Mouse (Mus musculus) CD4-positive, CD25-positive, alpha-beta regulatory T cell, adult 2 months (primary cell): ENCODE data around the gene Phf3.
A peak's percentile ranks its signal among the peaks of the same experiment; 100 is the strongest.
"Not testable (repeated sequence)": the region's sequence is repeated elsewhere in the genome, so short reads cannot be mapped to it uniquely, and the experiment has no call there.

ENCODE experiments used
- DNase-seq: peaks from one replicate; pipeline ENCODE4 v3.0.0-alpha.2; 2012; ENCODE audit warnings: low read depth, low spot score

Phf3 gene

GRCm38 (mm10) chr1:30873541-30874260 lies at the start of gene Phf3:
TSS of gene Phf3 (minus strand) at chr1:30873921.
- peak; percentile 96 for DNase-seq

GRCm38 (mm10) chr1:30922237-30922636 lies 48.5 kb upstream of the Phf3 start:
- no peak for DNase-seq

- peak; percentile 38 for DNase-seq
These were observed 47.5 kb upstream of the Phf3 start for GRCm38 (mm10) chr1:30921252-30921651.

- DNase-seq = peak; percentile 74
These were observed 47.0 kb upstream of the Phf3 start for GRCm38 (mm10) chr1:30920620-30921177.

- DNase-seq = no peak
These were observed 36.5 kb upstream of the Phf3 start for GRCm38 (mm10) chr1:30910172-30910571.

- DNase-seq = no peak
These were observed 35.1 kb upstream of the Phf3 start for GRCm38 (mm10) chr1:30908797-30909196.

- no peak for DNase-seq
These were observed 29.9 kb upstream of the Phf3 start for GRCm38 (mm10) chr1:30903480-30904218.

- no peak for DNase-seq
These were observed 25.0 kb upstream of the Phf3 start for GRCm38 (mm10) chr1:30898691-30899090.

GRCm38 (mm10) chr1:30895366-30895765 lies 21.6 kb upstream of the Phf3 start:
- not testable (repeated sequence) for DNase-seq

- DNase-seq = not testable (repeated sequence)
These were observed 10.1 kb upstream of the Phf3 start for GRCm38 (mm10) chr1:30883806-30884205.

- no peak for DNase-seq
These were observed 2.0 kb upstream of the Phf3 start for GRCm38 (mm10) chr1:30875746-30876145.

GRCm38 (mm10) chr1:30874261-30875131 lies 775 bp upstream of the Phf3 start:
- DNase-seq = peak; percentile 25

GRCm38 (mm10) chr1:30872836-30873540 lies 733 bp downstream of the Phf3 start:
- peak; percentile 76 for DNase-seq

GRCm38 (mm10) chr1:30867786-30868185 lies 5.9 kb downstream of the Phf3 start:
- no peak for DNase-seq

GRCm38 (mm10) chr1:30852518-30852917 lies 21.2 kb downstream of the Phf3 start:
- no peak for DNase-seq

- DNase-seq = no peak
These were observed 21.8 kb downstream of the Phf3 start for GRCm38 (mm10) chr1:30851920-30852319.

- DNase-seq = no peak
These were observed 22.8 kb downstream of the Phf3 start for GRCm38 (mm10) chr1:30850906-30851305.

- no peak for DNase-seq
These were observed 23.8 kb downstream of the Phf3 start for GRCm38 (mm10) chr1:30849955-30850354.

- DNase-seq = no peak
These were observed 26.0 kb downstream of the Phf3 start for GRCm38 (mm10) chr1:30847706-30848105.

GRCm38 (mm10) chr1:30839662-30840061 lies 34.1 kb downstream of the Phf3 start:
- DNase-seq = no peak

- no peak for DNase-seq
These were observed 38.2 kb downstream of the Phf3 start for GRCm38 (mm10) chr1:30835512-30835911.
